Mouse (Mus musculus): Measurements from ENCODE around the gene Triml1. TPM values are rescaled to one million over a fixed set of nuclear protein-coding genes. Genes with fewer than 3 reads are reported as not detected.

The Triml1 gene
- polyA plus RNA-seq, 1 experiment from 2014 or later: not detected

Other genes with a start within 250 kb of the Triml1 start
- not detected in 2 replicates for gene Triml2, start 39.1 kb upstream of the Triml1 start, polyA plus RNA-seq (2015; fragmentation: Nextera tagmentation; extraction: Ambion mirVana)
- 0.23 and 0.24 TPM in 2 replicates for gene Zfp42, start 165.5 kb upstream of the Triml1 start, polyA plus RNA-seq (2015; fragmentation: Nextera tagmentation; extraction: Ambion mirVana)